Mouse (Mus musculus) right cerebral cortex, adult 2 months (tissue): ENCODE results near the gene Thada.

ENCODE experiments used
- DNase-seq, 2 experiments: peaks; one replicate each; pipeline ENCODE4 v3.0.0; 2021 to 2022; ENCODE audit warnings: low spot score in 2 of 2

Thada gene

DNA sequence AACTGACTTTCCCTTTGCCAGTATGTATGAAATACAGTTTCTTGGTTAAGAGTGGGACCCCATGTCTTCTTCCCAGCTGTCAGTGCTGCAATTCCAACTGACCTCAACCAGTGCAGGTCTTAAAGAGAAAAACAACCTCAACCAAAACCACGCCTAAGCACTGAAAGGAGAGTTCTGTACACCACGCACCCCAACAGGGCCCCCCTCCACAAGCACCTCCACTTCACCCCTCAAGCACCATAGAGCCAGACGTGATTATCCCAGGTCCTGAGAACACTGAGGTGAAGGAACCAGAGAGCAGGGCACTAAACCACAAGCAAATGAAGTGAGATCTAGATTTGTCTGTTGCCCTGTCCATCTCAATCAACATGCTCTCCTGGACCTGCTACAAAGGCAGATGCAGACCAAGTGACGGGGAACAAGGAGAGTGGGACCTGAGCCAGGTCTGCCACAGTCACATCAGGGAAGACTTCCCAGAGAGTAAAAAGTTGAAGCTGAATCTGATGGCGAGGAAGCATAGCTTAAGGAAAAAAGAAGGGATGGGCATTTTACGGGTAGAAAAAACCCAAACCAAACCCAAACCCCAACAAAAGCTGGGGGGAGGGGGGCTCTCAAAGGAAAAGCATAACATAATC lies 93.5 kb downstream of the Thada start:
- DNase-seq: no peak

DNA sequence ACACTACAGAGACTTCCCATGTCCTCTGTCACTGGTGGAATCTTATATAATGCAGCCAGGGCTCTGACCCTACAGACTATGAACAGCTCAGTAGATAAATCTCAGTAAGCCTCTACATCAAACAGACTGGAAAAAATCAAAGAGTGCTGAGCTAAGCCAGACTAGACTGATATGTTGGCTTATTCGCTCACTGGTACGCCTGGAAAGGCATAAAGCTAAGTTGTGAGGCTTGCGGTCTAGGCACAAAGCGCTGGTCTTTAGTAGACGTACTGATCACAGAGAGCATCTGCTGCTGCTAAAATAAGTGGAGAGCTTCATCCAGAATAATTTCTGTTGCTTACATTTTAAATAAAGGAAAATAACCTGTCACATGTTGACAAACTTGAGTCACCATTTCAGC lies 95.6 kb downstream of the Thada start:
- DNase-seq: no peak

DNA sequence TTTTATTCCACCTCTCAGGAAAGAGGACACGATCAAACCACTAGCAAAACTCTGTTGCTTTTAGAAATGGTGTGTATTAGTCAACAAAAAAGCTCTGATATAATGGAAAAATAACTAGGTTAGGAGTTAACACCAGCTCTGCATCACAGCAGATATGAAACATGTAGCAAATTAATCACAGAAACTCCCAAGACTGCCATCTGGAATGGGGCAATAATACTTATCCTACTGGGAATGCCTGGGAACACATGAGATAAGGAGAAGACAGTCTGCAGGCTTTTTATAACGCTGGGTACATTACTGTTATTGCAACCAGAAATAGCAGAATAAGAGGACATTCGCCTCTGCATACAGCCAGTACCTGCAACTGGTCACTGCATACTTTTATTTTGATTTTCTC lies 96.2 kb downstream of the Thada start:
- no peak for DNase-seq

DNA sequence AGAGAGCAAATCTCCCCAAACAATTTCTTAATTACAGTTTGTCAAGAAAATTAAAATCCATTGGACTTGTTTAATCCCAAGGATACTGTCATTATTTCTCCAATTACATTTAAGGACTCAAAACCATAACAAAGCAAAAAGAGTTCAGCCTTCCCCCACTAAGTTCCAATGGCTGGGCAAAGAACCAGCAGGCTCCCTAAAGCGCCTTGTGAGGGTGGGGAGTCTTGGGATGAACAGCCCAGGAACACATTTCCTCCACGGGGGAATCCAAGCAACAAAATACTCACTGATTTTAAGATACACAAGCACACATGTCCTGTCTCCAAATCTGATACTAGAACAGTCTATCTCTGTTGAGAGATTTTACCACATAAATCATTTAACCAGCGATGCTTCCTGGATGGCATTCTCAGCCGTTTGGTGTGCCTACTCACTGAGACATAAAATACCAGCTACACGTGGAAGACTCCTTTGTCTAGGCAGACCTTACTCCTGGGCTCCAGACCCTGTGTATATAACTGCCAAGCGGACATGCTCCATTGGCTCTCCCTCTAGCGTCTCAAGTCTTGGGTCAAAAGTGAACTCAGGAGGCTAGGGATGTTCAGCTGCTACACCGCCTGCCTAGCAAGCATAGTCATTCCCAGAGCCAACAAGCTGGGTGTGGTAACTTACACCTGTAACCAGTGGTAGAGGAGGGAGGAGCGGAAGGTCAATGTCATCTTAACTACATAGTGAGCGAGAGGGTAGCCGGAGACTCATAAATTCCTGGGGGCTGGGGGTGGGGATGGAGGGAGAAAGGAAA lies 97.6 kb downstream of the Thada start:
- no peak for DNase-seq

DNA sequence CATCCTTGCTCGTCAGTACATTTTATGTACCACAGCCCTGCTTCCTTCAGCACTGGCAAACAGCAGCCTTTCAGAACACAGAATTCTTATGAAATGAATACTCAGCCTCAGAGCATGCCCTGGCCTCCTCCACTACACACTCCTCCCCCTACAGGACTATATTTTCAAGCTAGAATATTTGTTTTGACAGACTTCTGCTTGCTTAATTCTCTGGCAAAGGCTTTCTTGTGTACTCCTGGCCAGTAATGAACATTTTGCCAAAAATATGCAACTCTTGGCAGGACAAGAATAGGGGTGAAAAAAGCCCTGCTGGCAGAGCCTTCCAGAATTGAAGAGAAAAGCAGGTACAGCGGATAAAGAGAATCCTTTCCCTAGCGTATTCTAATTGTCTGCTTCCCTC lies 98.3 kb downstream of the Thada start:
- DNase-seq: no peak

DNA sequence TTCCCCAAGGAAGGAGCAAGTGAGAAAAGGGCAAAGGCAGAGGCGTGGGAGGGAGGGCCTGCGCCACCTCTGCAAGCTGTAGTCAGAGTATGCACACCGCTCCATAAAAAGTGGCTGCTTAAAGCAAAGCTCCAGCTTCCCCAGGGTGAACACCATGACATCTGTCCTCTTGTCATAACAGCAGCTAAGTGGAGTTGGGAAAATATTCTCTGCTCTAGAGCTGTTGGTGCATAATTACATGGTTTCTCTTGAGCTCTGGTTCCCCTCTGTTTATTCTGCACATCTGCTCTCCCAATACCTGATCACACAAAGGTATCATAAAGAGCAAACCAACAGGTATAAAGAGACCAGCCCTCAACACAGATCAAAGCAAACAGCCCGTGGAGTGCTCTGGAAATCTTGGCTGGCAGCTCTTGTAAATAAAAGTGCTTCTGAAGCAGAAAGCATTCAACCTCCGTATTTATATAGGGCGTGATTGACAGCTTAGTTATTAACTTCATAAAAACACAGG lies 100.2 kb downstream of the Thada start:
- no peak for DNase-seq

- DNase-seq: no peak
These were observed 100.8 kb downstream of the Thada start for GRCm38 (mm10) chr17:84365006-84365716.

GRCm38 (mm10) chr17:84363444-84363843 lies 102.6 kb downstream of the Thada start:
- no peak for DNase-seq

DNA sequence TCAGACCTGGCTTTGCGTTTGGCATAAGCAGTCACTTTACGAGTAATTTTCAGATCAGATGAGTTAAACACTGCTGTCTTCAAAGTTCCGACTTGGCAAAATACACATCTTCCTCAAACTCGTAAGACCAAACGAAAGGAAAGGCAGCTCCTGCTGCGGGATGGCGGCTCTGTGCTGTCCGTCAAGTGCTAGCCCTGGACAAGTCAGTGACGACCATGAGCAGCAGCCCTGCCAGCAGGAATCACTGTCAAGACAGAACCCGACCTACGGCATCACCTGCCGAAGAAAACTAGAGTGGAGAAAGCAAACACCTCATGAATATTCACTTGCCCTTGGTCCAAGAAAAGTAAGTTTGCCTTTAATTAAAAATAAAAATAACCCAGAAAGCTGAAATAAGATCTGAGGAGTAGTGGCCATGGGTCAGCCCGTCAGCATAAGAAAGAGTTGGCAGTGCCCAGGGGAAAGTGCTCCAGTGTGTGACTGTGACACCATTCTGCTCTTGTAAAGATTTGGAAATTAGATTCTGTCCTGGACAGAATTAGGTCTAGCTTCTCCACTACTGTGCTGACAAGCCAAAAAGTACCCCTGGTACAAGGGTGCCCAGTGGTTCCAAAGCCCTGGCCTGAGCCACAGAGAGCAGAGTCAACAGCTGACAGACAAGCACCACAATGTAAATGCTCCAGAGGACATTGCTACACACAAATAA lies 103.3 kb downstream of the Thada start:
- DNase-seq: no peak

- no peak for DNase-seq
These were observed 105.0 kb downstream of the Thada start for GRCm38 (mm10) chr17:84361006-84361405.

GRCm38 (mm10) chr17:84359810-84360209 lies 106.2 kb downstream of the Thada start:
- DNase-seq: no peak

DNA sequence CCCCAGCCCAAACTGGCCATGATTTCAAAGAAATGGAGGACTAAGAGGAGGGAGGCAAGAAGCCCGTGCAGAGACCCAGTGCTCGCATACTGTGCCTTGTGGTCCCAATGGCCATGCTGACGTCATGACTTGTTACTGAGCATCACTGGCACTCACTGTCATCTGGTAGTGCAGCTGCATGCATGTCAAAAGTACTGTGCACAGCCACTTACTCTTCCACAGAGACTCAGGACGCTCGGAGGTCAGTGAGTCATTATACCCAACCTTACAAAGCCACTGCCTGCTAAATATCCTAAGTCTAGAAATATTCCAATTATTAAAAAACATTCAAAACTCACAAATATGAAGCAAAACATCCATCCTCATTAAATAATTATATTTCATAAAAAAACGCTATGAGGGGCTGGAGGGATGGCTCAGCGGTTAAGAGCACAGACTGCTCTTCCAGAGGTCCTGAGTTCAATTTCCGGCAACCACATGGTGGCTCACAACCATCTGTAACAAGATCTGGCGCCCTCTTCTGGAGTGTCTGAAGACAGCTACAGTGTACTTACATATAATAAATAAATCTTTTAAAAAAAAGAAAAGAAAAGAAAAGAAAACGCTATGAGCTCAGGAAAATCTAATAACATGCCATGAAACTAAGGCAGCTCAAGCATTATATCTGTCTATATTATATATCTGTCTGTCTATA lies 106.9 kb downstream of the Thada start:
- DNase-seq: no peak

DNA sequence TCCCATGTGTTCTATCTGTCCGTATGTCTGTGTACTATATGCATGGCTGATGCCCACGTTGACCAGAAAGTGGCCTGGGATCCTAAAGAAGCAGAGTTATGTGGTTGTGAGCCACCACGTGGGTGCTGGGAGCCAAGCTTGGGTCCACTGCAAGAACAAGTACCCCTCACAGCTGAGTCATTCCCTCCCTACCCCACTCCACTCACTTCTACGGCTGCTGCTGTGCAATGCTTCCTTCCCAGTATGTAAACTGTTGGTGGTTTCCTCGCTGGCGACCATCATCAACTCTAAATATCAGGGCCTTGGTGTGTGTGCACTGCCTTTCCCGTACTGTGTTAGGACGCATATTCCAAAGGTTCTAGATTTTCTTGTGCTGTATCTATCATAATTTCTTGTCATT lies 108.2 kb downstream of the Thada start:
- DNase-seq: no peak

- no peak for DNase-seq
These were observed 109.7 kb downstream of the Thada start for GRCm38 (mm10) chr17:84356056-84356887.

- no peak for DNase-seq
These were observed 111.0 kb downstream of the Thada start for GRCm38 (mm10) chr17:84355006-84355405.

- no peak for DNase-seq
These were observed 112.1 kb downstream of the Thada start for GRCm38 (mm10) chr17:84353902-84354311.

DNA sequence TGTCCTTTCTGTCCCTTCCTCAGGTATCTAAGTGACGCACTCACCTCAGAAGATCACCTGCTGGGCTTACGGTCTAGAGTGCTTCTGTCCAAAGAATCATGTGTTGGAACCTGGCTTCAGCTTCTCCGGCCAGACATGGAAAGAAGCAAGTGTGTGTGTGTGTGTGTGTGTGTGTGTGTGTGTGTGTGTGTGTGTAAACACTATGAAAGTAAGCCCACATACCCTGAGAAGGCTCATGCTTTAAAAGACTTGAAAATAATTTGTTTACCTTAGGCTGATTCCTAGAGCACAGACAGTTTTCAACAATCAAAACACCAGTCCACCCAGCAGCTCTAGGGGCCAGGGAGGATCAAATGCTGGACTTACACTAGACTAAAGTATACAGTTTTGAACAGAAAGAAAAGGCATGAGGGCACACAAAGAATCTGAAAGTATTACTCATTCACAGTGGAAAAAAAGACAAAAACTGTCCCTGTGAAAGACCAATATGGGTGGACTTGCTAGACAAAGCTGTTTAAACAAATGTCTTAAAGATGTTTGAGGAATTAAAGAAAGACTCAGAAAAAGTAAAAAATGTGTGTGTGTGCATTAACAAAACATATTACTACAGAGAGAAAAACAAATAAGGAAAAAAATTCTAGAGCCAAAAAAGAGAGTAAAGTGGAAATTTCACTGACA lies 112.6 kb downstream of the Thada start:
- DNase-seq: no peak

DNA sequence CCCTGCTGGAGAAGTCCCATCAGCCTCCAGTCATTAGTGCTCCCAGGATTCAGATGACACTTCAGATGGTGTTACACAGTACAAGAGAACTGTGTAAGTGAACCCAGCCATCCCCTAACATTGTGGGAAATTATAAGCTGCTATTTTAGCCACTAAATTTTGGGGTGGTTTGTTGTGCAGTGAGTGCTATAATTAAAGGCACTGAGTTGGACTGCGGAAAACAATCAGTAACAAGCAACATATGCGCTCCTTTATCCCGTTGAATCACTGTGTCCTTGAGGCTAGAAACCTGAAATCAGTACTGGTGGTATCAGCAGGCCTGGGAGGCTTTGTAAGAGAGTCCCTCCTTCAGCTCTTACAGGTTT lies 113.2 kb downstream of the Thada start:
- DNase-seq: no peak

DNA sequence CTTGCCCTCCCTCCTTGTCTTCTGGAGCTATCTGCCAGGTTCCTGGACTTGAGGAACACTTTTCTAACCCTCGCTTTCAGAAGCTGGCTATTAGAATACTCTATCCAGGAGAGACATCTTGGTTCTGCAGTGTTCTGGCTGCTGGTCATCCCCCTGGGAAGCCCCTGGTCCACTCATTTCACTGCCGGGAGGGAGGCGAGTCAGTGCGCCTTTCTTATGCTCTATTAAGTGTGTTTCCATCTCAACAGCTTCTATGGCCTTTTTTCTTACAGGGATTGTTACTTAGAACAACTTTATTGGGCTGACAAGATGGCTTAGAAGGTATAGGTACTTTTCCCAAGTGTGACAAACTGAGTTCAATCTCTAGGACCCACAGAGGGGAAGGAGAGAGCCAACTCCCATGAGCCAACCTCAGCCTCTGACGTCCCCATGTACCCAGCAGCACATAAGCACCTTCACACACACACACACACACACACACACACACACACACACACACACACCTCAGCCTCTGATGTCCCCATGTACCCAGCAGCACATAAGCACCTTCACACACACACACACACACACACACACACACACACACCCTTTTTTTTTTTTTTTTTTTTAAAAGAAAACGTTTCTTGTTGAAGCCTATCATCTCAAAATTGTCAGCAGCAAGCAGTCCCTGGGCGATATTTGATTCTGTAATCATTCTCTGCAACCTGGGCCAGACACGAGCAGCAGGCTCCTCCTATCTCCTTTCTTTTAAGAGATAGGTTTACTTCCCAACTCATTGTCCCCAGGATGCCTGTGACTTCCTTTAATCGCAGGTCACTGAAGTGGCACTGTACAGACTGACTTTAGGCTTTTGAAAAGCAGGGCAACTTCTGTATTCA lies 113.9 kb downstream of the Thada start:
- no peak for DNase-seq
